Mouse (Mus musculus) embryonic facial prominence, embryonic 15.5 days (tissue): ENCODE results near the gene Gbgt1. TPM values are rescaled to one million over a fixed set of nuclear protein-coding genes. Genes with fewer than 3 reads are reported as not detected.

Source experiments
- ATAC-seq: fragments of 200-750 bp; cut with Nextera tagmentation; 2 replicates; pipeline ENCODE4 v1.8.0; 2017; ENCODE audit warnings: low read depth, moderate TSS enrichment; ENCODE audit not compliant: insufficient number of reproducible peaks, low FRiP score, low TSS enrichment
- H3K27ac ChIP-seq: fragments of 300-500 bp; sonication (generic); replicated peaks from 2 replicates; pipeline ENCODE4 v1.5.1; 2015; ENCODE audit warnings: mild to moderate bottlenecking, inconsistent platforms
- H3K27me3 ChIP-seq: fragments of 300-500 bp; sonication (generic); 2 replicates; pipeline ENCODE4 v1.6.1; 2015; ENCODE audit warnings: inconsistent platforms
- H3K36me3 ChIP-seq: fragments of 300-500 bp; sonication (generic); 2 replicates; pipeline ENCODE4 v1.6.1; 2015; ENCODE audit warnings: mild to moderate bottlenecking, inconsistent platforms
- H3K4me1 ChIP-seq: fragments of 300-500 bp; sonication (generic); 2 replicates; pipeline ENCODE4 v1.6.1; 2015; ENCODE audit warnings: inconsistent platforms
- H3K4me2 ChIP-seq: fragments of 300-500 bp; sonication (generic); replicated peaks from 2 replicates; pipeline ENCODE4 v1.6.1; 2015; ENCODE audit warnings: mild to moderate bottlenecking, inconsistent platforms
- H3K4me3 ChIP-seq: fragments of 300-500 bp; sonication (generic); replicated peaks from 2 replicates; pipeline ENCODE4 v1.5.1; 2015; ENCODE audit warnings: mild to moderate bottlenecking, inconsistent platforms
- H3K9ac ChIP-seq: fragments of 300-500 bp; sonication (generic); 2 replicates; pipeline ENCODE4 v1.6.1; 2015; ENCODE audit warnings: inconsistent platforms
- H3K9me3 ChIP-seq: fragments of 300-500 bp; sonication (generic); replicated peaks from 2 replicates; pipeline ENCODE4 v1.6.1; 2016; ENCODE audit warnings: inconsistent platforms
- WGBS: fragments of 180-500 bp; shearing (Covaris S2); methylation state at CpG from one replicate; pipeline ENCODE4 v1.1.7; 2015; 5-methylcytosine and 5-hydroxymethylcytosine counted together
- polyA plus RNA-seq: library from polyadenylated mRNA; unstranded; fragments of >200 nt; fragmentation: Nextera tagmentation; extraction: Ambion mirVana; gene quantifications from 2 replicates; pipeline ENCODE4 v1.2.1, GENCODE M21; 2015

Gene Gbgt1
- polyA plus RNA-seq, 1 experiment from 2014 or later = 1.2 TPM

DNA sequence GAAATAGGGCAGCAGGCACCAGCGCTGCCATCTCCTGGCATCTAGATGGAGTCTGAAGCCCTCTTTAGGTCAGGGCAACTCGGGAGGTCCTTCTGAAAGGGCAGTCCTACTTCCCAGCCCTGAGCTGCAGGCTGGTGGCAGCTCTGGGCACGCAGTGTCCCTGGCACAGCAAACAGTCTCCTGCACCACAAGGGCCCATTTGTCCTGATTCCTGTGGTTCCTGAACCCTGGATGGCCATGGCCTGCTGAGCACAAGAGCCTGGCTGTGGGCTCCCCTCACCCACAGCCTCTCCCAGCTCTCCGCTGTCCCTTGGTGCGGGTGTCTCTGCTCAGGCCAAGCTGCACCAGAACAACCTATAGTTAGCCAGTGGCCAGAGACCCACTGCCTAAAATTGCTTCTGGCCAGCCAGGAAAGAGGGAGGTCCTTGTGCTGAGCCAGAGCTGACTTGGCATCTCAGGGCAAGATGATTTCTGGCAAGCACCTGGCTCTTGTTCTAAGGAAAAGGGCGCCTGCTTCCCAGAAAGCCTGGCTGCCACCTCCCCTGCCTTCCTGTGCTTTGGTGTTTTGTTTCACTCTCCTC lies 25.0 kb downstream of the Gbgt1 start:
- no peak for ATAC-seq
- Histone ChIP-seq H3K9ac (no peak overlapping the region), H3K4me2 (no peak overlapping the region), H3K9me3 (no peaks in the 10 kb centered on the region), H3K27ac (peak overlapping the region; percentile 60; the same call in 1 of the 2 replicates), H3K36me3 (no peaks in the 10 kb centered on the region), H3K27me3 (no peaks in the 10 kb centered on the region), H3K4me3 (no peak overlapping the region), H3K4me1 (peaks cover 84% of the 10 kb centered on the region)
- 71% methylated on average over 6 of the region's 6 CpGs for WGBS

DNA sequence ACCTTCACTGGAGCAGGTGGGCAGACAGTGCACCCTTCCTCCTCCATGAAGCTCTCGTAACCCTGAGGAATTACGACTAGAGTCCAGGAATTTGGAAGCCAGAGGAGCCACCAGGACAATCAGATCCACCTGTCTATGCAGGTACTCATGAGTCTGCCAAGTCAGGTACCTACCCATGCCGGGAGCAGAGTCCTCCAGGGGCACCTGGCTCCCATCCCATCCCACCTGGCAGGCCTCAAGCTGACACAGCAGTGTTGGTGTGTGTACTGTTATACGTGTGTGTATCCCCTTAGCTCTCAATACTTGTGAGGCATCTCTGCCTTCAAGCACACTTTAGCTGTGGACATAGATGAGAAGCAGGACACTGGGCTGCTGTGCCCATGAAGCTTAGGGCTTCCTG lies 25.5 kb downstream of the Gbgt1 start:
- H3K9ac ChIP-seq = no peak overlapping the region
- no peaks in the 10 kb centered on the region for H3K9me3 ChIP-seq
- H3K36me3 ChIP-seq = no peaks in the 10 kb centered on the region
- H3K27me3 ChIP-seq = no peaks in the 10 kb centered on the region
- ATAC-seq = no peak
- no peak overlapping the region for H3K4me2 ChIP-seq
- H3K4me3 ChIP-seq = no peak overlapping the region
- WGBS = 69% methylated on average over 4 of the region's 4 CpGs
- H3K4me1 ChIP-seq = peaks cover 86% of the 10 kb centered on the region
- H3K27ac ChIP-seq = peak overlapping the region; percentile 60; the same call in 1 of the 2 replicates

DNA sequence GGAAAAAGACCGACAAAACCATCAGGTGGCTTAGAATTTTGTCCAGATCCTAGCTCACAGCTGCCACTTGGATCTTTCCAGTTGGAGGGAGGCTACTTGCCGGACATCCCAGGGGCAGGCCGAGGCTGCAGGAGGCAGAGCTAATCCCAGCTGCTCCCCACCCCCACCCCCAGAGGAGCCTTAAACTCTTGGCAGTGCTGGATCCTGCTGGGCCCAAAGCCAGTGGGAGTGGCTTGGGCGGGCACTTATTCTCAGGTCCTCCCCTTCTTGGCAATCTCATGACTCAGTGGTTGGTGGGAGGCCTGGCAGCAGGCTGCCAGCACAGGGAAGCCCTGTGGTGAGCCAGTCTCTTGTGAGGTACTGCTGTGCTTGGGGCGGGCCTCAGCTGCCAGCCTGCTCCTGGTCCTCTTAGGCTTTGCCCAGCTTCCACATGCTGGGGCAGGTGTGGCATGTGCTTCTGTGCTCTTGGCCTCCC lies 27.0 kb downstream of the Gbgt1 start:
- peak overlapping the region; percentile 82 for H3K27ac ChIP-seq
- WGBS = 14% methylated on average over 5 of the region's 5 CpGs

DNA sequence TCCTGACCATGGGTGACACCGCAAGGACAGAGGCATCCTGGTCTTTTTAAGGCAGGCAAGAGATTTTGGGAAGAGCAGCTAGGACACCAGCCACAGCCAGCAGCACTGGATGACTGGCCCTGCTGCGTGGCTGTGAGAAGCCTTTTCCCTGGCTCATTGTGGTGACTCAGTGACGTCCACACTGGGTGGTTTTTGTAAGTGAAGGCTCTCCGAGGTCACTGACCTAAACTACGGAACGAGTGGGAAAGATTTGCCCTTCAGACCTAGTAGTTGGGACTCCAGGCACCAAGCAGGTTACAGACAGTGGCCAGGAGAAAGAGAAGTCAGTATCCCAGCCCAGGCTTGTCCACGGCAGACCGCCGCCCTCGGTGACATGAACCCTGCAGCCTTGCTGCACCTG lies 27.7 kb downstream of the Gbgt1 start:
- WGBS = 83% methylated on average over 10 of the region's 10 CpGs
- Histone ChIP-seq H3K4me1 (peaks cover 90% of the 10 kb centered on the region), H3K27me3 (no peaks in the 10 kb centered on the region), H3K9me3 (no peaks in the 10 kb centered on the region), H3K9ac (no peak overlapping the region), H3K4me3 (no peak overlapping the region), H3K4me2 (no peak overlapping the region), H3K36me3 (no peaks in the 10 kb centered on the region), H3K27ac (peak overlapping the region; percentile 82; the same call in 1 of the 2 replicates)
- no peak for ATAC-seq

More for the DNA sequence above, 27.0 kb downstream of the Gbgt1 start:
- Histone ChIP-seq H3K36me3 (no peaks in the 10 kb centered on the region), H3K4me2 (no peak overlapping the region; the same call in 1 of the 2 replicates), H3K4me3 (no peak overlapping the region), H3K9me3 (no peaks in the 10 kb centered on the region), H3K9ac (no peak overlapping the region), H3K27me3 (no peaks in the 10 kb centered on the region), H3K4me1 (peaks cover 87% of the 10 kb centered on the region)
- ATAC-seq = peak; percentile 77

DNA sequence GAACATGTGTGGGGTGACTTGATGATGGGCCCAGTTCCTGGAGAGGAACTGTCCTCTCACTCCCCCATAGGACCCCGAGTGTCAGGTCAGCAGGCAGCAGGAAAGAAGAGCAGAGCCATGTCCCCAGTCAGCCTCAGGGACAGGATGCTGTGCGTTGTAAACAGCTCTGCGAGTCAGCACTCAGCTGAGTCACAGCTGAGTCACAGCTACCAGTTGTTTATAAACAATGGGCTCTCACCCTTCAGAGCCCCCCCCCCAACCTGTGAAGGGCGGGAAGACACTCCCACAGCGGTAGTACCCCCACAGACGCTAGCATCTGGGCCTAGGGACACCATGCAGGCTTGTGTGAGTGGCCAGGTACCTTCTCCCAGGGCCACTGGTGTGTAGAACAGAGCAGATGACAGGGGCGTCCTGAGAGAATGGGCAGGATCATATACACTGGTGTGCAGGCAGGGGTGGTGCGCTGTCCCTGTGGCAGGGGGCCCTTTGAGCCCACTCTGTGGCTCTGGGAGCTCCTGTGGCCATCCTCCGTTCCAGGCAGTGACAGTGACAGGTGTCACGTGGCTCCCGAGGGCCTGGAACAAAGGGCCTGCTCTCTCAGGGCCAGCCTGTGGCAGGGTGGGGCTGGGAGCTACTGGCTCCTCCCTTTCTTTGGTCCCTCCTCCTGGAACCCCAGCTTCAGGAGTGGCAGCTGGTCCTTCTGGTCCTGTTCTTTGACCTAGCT lies 28.7 kb downstream of the Gbgt1 start:
- no peaks in the 10 kb centered on the region for H3K36me3 ChIP-seq
- H3K4me2 ChIP-seq = no peak overlapping the region
- H3K9ac ChIP-seq = no peak overlapping the region
- H3K9me3 ChIP-seq = no peaks in the 10 kb centered on the region
- 14% methylated on average over 11 of the region's 11 CpGs for WGBS
- no peak overlapping the region for H3K4me3 ChIP-seq
- peak; percentile 67 for ATAC-seq
- peak overlapping the region; percentile 82 for H3K27ac ChIP-seq
- no peaks in the 10 kb centered on the region for H3K27me3 ChIP-seq
- H3K4me1 ChIP-seq = peaks cover 95% of the 10 kb centered on the region

DNA sequence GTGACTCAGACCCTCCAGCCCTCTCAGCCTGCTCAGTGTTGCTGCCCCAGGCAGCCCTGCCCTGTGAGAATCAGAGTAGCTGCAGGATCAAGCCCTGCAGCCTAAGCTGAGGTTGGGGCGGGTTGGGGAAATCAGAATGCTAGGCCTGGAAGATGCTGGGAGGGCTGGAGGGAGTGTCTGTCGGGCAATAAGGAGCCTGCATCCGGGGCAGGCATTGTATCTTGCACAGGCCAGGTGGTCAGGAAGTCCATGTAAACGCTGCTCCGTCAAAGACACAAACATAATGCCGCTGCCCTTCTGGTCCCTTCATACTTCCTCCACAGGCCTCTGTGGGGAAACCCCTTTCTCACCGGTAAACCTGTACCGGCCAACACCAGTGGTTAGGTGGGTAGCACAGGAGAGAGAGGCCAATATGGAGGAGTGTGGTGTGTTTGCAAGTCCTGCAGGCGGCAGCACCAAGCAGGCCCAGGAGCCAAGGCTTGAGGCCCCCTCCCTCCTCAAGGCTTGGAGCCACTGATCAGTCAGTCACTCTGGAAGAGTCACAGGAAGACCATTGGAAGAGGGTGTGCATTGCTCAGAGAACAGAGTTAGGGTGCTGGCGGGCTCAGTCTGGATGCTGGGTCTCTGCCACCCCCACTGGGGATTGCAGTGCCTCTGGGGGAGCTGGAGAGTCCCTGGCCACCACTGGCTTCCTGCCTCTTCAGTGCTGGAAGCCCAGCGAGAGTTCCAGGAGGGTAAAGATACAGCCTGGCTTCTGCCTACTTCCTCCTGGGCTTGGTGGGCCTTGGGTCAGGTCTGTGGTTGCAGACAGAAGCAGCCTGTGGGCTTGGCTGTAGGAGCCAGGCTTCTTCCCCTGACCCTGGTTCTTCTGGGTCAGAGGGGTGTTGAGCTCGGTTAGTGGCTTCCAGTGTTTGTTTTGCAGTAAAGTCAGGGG lies 29.5 kb downstream of the Gbgt1 start:
- H3K4me3 ChIP-seq = no peak overlapping the region
- H3K27ac ChIP-seq = peak overlapping the region; percentile 82
- no peaks in the 10 kb centered on the region for H3K36me3 ChIP-seq
- no peak overlapping the region for H3K4me2 ChIP-seq
- no peaks in the 10 kb centered on the region for H3K9me3 ChIP-seq
- H3K27me3 ChIP-seq = no peaks in the 10 kb centered on the region
- WGBS = 40% methylated on average over 12 of the region's 12 CpGs
- peaks cover 95% of the 10 kb centered on the region for H3K4me1 ChIP-seq
- H3K9ac ChIP-seq = no peak overlapping the region
- ATAC-seq = no peak

DNA sequence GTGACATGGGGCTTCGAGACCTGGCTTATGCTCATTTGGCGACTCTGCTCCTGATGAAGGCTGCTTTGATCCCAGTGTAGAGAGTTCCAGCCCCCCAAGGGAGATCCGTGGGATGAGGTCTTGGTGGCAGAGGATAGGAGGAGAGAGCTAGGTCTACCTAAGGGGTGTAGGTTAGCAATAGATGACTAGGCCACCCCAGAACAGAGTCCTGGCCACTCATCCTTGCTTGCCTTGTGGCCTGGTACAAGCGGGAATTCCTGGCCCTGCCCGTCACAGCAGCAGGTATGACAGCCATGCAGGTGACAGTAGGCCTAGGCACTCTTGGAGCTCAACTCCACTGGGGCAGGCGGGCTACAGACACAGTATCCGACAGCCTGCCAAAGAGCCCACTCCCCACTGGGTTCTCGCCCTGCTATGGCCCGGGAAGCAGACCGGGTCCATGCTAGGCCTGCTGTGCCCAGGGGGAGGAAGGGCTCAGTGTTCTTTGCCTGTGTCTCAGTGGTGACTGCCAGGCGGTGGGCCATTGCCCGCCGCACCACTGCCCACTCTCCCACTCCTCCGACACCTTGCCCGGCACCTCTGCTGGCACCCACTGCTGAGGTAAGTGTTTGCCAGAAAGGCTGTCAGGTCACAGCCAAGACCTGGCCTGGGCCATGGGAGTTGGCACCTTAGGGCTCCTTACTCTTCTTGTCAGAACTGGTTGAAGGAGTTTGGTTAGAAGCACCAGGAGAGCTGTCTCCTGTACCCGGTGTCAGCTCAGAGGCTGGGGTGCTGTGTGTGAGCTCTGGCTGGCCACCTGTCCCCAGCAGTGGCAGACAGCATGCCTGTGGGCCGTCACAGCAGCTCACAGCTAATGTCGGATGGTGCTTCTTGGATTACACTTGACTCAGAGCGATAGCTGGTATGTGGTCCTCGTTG lies 31.0 kb downstream of the Gbgt1 start:
- no peak overlapping the region for H3K4me3 ChIP-seq

DNA sequence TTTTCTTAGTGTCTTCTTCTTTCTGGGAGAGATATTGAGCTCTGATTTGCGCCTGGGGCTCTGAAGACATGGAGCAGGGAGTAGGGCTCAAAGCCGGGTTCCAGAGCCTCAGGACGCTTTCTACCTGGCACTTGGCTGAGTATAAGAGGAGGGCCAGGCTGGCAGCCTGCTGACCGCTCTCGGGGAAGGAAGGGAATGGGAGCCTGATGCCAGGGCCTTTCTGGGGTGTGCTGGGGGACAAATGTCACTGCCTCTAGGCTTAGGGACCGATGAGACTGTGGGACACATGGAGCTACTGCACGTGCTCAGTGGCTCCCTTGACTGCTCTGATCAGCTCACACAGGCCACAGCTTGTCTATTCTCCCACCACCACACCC lies 31.7 kb downstream of the Gbgt1 start:
- 67% methylated on average over 7 of the region's 7 CpGs for WGBS
- no peaks in the 10 kb centered on the region for H3K27me3 ChIP-seq
- peaks cover 96% of the 10 kb centered on the region for H3K4me1 ChIP-seq
- H3K36me3 ChIP-seq = no peaks in the 10 kb centered on the region
- H3K4me3 ChIP-seq = no peak overlapping the region
- no peaks in the 10 kb centered on the region for H3K9me3 ChIP-seq
- no peak for ATAC-seq
- no peak overlapping the region for H3K4me2 ChIP-seq
- 0 out of 2 replicates have a peak overlapping the region, but pooled peaks have one; percentile 19 for H3K27ac ChIP-seq
- H3K9ac ChIP-seq = no peak overlapping the region

More for the DNA sequence above, 31.0 kb downstream of the Gbgt1 start:
- Histone ChIP-seq H3K27ac (0 out of 2 replicates have a peak overlapping the region, but pooled peaks have one; percentile 19), H3K9me3 (no peaks in the 10 kb centered on the region), H3K36me3 (no peaks in the 10 kb centered on the region), H3K4me2 (no peak overlapping the region), H3K27me3 (no peaks in the 10 kb centered on the region), H3K9ac (no peak overlapping the region), H3K4me1 (peaks cover 95% of the 10 kb centered on the region)
- no peak for ATAC-seq
- WGBS = 77% methylated on average over 20 of the region's 20 CpGs

DNA sequence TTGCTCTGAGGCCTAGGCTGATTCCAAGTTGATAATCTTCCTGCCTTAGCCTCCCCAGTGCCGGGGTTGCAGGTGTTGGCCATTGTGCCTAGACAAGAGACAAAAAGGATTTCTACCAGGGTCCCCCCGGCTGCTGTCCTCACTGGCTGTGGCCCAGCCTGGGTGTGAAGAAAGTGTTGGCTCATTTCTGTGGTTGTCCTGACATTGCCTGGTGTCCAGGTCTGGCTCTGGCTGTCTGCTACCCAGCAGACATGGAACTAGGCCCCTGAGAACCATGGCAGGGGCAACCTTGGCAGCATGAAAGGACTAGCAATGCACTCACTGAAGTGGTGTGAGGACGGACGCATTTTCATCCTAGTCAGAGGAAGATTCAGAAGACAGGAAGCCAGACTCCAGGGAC lies 33.2 kb downstream of the Gbgt1 start:
- WGBS = 71% methylated on average over 4 of the region's 4 CpGs
- Histone ChIP-seq H3K4me1 (peaks cover 95% of the 10 kb centered on the region), H3K9ac (no peak overlapping the region), H3K4me3 (no peak overlapping the region), H3K9me3 (no peaks in the 10 kb centered on the region), H3K27ac (peak overlapping the region; percentile 63), H3K27me3 (no peaks in the 10 kb centered on the region), H3K4me2 (no peak overlapping the region), H3K36me3 (no peaks in the 10 kb centered on the region)
- ATAC-seq = no peak

DNA sequence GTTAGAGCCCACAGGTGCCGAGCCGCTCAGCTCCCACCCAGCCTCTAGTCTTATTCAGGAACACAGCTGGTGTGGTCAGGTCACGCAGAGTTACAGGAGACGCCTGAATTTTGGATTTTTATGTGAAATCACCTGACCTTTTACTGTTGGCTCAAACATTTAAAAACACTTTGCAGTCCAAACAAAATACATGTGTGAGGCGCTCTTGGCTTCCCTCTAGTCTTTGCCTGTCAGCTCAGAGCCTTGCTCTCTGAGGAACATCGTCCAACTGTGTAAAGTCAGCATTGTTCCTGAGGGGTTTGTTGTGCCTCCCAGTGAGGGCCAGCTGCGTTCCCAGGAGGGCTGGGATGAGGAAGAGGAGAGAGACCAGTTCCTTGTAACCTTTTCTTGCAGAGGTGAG lies 33.6 kb downstream of the Gbgt1 start:
- no peak overlapping the region for H3K4me2 ChIP-seq
- H3K4me1 ChIP-seq = peaks cover 95% of the 10 kb centered on the region
- no peaks in the 10 kb centered on the region for H3K27me3 ChIP-seq
- no peak overlapping the region for H3K9ac ChIP-seq
- H3K27ac ChIP-seq = peak overlapping the region; percentile 63; the same call in 1 of the 2 replicates
- no peaks in the 10 kb centered on the region for H3K9me3 ChIP-seq
- H3K4me3 ChIP-seq = no peak overlapping the region
- 54% methylated on average over 7 of the region's 7 CpGs for WGBS
- ATAC-seq = no peak
- no peaks in the 10 kb centered on the region for H3K36me3 ChIP-seq
